Mouse (Mus musculus) urinary bladder, postnatal 14 days (tissue): ENCODE data around the gene Musk.
"Not testable (repeated sequence)": the region's sequence is repeated elsewhere in the genome, so short reads cannot be mapped to it uniquely, and the experiment has no call there.

Experiments used
- DNase-seq: peaks from one replicate; pipeline ENCODE4 v3.0.0; 2021; ENCODE audit warnings: low spot score

Gene Musk

DNA sequence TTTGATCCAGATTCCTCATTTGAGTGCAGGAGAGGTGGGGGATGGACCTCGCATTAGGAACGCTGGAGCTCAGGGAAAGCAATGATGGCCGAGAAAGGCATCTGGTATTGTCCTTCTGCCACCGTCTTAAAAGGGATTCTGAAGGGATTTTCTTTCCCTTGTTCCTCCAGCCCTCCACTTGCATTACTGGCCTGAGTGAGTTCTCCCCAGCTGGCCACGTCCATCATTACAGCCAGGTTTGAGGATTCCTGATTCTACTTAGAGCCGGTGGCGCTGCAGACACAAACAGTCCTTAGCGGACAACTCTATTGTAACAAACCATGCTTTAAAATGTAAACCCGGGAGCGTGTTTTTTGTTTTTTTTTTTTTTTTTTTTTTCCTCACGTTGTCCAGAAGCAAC, at the start of gene Musk:
Gene Musk (plus strand): TSS at position 274 of the 400 bp plus-strand sequence.
- DNase-seq = no peak

GRCm38 (mm10) chr4:58240416-58240815, 45.3 kb upstream of the Musk start:
- DNase-seq = no peak

- DNase-seq = no peak
Measured at GRCm38 (mm10) chr4:58245544-58245943, 40.2 kb upstream of the Musk start.

GRCm38 (mm10) chr4:58252381-58252780, 33.4 kb upstream of the Musk start:
- DNase-seq = no peak

DNA sequence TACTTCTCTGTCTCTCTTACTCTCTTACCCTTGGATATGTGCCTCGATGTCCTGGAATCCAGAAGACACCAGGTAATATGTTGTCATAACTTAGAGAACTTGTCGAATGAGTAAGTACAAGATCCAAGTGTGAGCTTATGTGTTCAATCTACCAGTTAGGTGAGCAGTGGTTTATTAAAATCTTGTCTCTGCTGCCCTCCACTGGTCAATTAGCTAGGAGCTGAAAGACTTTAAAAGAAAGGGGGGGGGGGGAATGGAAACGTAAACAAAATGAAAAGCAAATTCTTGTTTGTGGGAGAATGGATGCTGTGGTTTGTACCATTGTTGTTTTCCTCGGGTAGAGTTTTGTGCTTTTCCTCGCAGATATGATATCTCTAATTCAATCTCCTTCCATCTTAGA, 32.4 kb upstream of the Musk start:
- DNase-seq = peak; percentile 66

DNA sequence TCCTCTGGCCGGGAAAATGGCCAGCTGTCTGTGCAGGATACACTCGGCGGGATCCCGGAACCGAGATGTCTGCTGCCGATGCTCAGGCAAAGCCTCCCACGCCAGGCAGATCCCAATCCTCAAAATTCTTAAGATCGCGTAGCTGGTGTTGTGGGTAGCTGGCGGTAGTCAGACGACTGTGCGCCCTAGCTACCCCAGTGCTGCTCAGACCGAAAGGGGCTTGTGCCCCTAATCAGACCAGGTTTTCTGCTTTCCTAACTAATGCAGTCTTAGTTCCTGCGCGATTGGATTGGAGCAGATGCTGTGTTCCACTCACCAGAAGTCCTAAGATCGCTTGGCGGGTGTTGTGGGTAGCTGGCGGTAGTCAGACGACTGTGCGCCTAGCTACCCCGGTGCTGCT, 25.0 kb upstream of the Musk start:
- DNase-seq = not testable (repeated sequence)

DNA sequence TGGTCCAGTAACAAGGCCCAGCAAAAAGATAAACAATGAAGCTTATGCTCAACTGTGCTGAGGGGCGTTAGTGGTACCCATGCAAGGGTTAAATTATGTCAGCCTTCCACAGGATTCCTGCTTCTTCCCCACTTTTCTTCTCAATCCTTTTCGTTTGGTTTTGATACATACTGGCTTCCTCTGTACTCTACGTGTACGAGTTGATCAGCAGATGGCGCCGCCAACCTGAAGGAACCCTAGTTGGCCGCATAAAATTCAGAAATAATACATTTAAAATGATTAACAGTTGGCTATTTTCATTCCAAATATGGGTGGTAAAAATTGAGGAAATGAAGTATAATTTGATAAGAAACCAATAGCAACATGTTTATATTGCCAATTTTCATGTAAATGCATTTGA, 19.5 kb upstream of the Musk start:
- peak; percentile 49 for DNase-seq

DNA sequence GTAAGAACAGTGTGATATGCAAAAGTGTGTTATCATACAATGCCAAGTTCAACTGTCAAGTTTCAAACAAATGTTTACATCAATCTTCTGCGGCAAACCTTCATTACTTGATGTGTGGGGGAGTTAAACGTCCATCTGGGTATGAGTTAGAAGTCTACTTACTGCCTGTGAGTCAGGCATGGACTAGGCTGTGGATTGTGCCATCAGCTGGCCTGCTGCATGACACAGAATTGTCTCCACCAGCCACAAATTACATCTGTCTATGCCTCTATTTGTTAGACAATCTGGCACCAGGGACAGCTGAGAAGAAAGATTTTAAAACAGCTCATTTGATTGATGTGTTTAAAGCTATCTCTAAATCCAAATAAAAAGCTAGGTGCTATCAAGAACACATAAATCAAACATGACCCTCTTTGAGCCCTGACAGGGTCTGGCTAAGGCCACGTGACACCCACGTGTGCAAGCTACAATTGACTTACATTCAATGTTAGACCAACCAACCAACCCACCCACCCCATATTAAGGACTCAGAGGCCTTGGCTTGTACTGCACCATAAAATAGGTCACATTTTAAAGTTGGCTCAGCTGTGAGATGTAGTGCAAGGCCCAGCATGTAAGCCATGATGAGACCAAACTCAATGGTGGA, 16.7 kb upstream of the Musk start:
- no peak for DNase-seq

GRCm38 (mm10) chr4:58269961-58270360, 15.8 kb upstream of the Musk start:
- DNase-seq = no peak

DNA sequence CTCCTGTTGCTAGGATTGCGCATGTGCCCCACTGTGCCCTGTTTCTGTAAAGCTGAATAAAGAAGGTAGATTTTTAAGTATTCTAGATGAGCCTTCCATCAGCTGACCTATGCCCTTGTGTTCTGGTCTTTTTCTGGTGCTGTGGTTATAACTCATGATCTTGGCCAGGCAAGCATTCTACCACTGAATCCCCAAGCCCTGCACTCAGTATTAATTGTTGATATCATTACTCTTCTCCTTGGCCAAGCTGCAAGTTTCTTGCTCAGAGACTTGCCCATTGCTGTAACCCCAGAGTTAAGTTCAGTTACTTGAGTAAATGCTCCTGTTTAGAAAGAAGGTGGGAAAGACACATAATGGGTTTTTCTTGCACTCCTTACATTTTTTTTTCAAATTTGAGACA, 14.8 kb upstream of the Musk start:
- DNase-seq = no peak

DNA sequence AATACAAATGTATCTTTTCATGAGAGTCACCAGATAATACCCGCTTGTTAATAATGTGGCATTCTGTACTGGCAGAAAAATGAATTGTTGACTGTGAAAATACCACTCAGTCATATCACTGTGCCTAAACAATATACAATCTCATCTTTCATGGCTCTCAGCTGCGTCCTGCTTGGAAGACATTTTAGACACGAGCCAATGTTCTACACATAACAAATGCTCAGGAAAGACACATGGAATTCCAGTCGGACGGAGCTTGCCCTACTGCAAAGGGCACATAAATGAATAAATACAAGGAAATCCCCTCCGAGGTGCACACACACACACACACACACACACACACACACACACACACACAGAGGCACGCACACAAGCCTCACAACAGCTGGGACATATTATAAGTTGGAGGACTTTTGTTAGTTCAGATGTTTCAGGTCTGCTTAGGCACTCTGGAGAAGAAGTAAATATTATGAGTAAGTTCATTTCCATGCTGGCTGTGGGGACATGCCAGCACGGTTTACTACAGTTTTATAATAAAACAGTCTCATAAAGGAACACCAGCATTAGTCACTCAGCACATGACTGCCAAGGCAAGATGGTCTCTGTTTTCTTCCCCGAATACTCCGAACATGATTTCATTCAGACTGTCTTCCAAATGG, 14.1 kb upstream of the Musk start:
- peak; percentile 53 for DNase-seq

DNA sequence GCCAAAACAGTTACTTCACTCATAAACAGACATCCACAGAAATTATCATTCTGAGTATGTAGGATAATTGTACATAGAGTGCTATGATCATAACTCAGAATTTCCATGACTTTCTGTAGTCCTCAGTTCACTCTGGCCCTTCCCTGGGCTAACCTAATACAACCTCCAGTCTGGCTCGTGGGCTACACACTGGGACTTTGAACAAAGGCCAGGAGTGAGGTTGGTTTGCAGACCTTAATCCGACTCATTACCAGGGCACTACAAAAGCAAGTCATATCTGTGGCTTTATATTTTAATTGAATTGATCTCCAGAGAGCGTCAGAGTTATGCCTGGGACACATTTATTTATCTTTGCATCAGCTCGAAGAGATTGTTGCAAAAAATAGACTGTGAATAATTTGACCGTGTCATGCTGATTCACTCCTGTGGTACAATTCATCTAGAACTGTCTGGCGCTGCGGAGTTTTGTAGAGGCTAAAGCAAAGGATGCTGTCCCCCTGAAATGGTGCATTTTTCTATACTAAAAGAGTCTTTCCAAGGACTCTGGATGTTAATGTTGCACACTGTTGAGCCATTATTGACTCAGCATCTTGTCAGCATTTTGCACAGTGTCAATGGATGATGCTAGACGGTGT, 10.4 kb upstream of the Musk start:
- DNase-seq = no peak

GRCm38 (mm10) chr4:58278368-58278767, 7.4 kb upstream of the Musk start:
- DNase-seq = peak; percentile 67

DNA sequence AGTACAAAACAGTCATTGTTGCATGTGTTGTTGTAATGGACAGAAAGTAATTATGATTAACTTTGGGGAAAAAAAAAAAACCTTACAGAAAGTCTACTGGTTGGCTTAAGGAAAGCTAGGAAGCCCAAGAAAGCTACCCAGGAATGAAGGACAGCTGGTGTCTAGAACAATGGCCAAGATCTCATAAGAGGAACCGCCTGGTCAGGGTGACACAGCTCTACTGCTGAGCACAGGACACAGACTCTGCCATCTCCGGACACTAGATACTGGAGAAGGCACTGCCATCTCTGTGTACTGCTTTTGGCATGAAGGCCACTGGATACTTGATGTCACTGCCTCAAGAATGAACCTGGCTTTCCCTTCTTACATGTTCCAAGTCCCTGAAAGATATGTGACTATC, 5.6 kb upstream of the Musk start:
- DNase-seq = no peak

DNA sequence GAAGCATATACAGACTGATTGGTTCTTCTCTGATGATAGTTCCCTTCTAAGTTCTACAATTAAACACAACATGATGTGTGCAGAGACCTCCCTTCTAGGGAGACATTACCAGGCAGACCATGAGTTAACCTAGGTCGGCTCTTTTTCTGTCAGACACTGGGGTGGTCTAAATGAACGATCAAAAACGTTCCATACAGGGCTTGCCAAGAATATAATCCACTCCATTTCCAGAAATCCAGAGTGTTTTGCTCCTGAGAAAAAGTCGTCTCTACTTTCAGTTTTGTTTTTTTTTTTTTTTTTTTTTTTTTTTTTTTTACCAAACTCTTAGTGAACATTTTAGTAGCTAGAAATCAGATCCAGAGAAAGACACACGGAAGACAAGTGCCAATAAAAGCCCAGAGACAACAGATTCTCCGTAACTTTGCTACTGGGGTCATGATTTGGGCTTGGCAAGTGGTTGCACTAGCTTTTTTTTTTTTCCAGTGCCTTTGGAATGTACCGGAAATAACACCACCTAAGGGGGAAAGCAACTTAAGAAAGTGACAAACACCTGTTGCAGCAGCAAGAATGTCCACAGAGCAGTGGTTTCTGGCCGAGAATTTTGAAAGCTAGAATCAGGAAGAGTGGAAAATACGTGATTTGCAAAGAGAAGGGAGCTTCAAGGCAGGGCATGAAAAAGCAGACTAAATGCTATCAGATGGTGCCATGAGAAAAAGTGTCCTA, 769 bp downstream of the Musk start:
- no peak for DNase-seq

GRCm38 (mm10) chr4:58288753-58289152, 3.0 kb downstream of the Musk start:
- peak; percentile 29 for DNase-seq

DNA sequence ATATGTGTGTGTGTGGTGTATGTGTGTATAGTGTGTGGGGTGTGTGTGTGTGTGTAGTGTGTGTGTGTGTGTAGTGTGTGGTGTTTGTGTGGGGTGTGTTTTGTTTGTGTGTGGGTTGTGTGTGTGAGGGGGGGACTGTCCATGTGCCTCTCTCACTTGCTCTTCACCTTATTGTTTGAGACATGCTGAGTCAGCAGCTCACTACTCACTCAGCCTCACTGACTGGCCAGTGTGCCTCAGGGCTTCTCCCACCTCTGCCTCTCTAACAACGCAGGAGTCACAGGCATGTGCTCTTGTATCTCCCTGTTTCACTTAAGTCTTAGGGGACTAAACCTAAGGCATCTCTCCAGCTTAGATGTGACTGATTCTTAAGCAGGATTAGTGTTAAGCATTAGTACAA, 6.1 kb downstream of the Musk start:
- DNase-seq = no peak

GRCm38 (mm10) chr4:58293099-58293498, 7.3 kb downstream of the Musk start:
- DNase-seq = no peak

DNA sequence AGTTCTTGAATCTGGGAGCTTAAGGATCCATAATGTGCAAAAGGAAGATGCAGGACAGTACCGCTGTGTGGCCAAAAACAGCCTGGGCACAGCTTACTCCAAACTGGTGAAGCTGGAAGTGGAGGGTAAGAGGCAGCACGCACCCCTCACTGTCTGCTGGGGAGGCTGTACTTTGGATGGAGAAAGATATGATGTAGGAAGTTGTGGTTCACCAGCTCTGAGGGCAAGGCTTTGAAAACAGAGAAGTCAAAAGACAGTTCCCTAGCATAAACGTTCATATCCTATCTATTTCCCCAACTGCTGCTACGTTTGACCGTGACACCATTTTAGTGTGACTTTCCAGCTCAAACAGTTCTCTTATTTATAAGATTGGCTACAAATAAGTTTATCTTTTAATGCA, 18.1 kb downstream of the Musk start:
- no peak for DNase-seq

GRCm38 (mm10) chr4:58304564-58304963, 18.8 kb downstream of the Musk start:
- DNase-seq = no peak

DNA sequence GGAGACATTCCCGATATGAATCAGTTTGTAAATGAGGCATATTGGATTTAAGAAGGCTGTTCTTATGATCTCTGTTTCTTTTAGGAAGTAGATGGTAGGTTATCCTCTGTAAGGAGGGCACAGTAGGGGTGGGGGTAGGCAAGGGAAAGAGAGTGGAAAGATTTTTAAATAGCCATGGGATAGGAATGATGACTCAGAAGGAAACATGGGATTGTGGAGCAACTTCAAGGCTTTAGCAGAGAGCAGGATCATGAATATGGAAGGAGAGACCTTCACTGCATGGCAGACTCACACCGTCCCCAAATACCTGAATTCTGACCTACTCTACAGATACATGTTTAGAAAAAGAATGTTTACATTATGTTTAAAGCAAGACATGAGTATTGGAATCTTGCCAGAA, 21.7 kb downstream of the Musk start:
- DNase-seq = no peak

DNA sequence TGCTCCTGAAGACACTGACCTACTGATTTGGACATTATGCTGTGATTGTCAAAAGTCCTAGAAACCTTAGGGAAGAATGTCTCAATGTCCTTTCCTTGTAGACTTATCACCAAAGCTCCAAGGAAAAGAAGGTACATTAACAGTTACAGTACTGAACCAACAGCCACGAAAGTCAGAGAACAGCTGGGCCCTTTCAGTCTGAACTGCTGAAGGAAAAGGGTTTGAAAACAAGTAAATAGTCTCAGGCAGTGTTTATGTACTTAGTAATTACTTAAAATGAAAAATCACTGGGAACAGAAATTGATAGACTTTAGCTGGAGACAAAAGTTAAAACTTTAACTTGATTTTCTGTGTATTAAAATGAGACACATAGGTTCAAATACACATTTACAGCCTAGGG, 27.6 kb downstream of the Musk start:
- no peak for DNase-seq

DNA sequence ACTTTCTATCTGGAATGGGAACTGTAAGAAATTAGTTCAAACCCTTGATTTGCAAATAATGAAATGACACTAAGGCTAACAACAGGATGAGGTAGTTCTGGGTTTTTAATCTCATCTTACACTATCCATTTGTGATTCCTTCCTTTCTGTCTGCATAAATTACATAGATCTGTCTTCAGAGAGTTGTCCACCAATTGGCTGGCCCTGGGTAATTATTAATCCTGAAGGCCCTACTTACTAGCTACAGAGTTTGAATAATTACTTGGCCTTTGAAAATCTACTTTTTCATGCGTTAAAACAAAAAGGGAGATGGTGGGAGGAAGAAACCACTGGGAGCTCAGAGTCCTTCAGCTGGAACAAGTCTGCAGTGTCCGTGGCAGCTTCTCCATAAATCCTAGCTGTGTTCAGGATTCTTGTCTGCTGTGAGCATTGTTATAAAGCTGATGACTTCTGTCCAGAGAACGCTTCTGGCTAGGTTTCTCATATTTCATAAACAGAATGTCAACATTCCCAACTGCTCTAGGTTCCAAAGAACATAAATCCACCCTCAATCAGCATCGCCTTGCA, 29.3 kb downstream of the Musk start:
- DNase-seq = no peak
